Mouse (Mus musculus): ENCODE measurements around the gene Olfr1373. TPM values are rescaled to one million over a fixed set of nuclear protein-coding genes. Genes with fewer than 3 reads are reported as not detected.

Olfr1373 gene
- total RNA-seq, 2 experiments from 2014 or later: not detected

GRCm38 (mm10) chr11:52106037-52106436 is 39.3 kb downstream of the Olfr1373 start:
- DNase-seq: no peak

GRCm38 (mm10) chr11:52105503-52105902 is 39.8 kb downstream of the Olfr1373 start:
- no peak for DNase-seq

DNA sequence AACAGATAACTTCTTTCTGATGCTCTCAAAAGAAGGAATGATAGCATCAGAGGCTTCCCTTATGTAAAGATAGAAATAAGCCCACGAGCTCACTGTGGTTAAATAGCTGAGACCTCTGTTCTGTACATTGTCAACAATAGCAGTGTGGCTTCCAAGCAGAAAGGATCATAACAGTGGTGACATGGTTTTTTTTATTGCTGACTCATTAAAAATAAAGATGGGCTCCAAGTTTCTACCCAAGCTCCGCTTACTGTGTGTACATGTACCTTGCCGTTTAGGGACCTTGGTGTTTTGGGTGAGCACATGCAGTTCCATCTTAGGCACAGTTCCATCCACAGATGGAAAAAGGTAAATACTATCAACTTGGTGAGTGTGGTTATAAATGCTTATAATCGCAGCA is 42.4 kb downstream of the Olfr1373 start:
- no peak for DNase-seq

GRCm38 (mm10) chr11:52099771-52100219 is 45.5 kb downstream of the Olfr1373 start:
- no peak for DNase-seq

DNA sequence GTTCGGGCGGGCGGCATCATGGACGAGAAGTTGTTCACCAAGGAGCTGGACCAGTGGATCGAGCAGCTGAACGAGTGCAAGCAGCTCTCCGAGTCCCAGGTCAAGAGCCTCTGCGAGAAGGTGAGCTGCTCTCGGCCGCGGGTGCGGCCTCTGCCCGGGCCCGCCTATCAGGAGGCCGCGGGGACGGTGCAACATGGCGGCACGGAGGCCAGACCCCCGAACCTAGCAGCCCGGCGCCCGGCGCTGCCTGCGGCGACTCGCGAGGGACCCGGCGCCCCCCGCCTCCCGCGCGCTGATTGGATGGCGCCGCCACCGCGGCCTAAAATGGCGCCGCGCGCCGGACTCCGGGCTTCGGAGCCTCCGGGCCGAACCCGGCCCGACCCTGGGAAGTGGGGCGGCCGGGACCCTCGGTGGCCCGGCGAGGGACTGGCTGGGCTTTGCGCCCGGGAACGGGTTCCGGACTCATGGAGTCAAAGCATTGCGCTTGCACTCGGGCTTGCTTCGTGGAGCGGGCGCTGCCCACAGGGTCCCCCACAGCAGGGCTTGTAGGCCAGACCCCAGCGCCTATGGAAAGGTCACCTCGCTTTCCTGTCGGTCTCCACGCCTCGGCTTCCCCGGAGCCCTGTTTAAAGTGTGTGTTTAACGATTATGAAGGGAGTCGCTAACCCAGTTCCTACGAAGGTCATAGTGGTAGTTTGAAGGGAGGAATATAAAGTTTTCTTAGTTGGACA is 46.1 kb downstream of the Olfr1373 start:
- peak; percentile 86 for DNase-seq

DNA sequence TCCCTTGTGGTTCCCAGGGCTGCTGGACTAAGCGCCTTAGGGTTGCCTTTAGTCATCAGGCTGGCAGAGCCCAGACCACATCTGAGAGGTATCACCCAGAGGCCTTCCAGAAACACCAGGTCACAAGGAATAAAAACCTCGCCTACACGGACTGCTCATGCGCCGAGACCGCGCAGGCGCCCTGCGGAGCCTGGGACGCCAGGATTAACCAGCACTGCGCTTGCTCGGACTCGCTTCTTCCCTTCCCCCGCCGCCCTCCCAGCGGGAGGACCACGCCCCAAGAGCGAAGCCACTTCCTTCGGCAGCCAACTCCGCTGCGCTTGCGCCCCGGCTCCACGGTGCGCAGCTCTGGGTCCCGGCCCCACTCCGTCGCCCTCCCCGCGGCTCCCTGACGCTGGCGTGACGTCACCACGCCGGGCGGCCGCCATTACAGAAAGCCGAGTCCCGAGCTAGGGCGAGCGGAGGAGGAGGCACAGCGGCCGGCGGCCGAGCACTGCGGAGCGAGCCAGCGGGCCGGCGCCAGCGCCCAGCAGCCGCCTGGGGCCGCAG is 46.9 kb downstream of the Olfr1373 start, which contains the start of gene Ppp2ca:
TSS of gene Ppp2ca (plus strand) at position 284 of the 549 bp plus-strand sequence.
- DNase-seq: peak; percentile 98

GRCm38 (mm10) chr11:52097596-52097995 is 47.7 kb downstream of the Olfr1373 start:
- no peak for DNase-seq

DNA sequence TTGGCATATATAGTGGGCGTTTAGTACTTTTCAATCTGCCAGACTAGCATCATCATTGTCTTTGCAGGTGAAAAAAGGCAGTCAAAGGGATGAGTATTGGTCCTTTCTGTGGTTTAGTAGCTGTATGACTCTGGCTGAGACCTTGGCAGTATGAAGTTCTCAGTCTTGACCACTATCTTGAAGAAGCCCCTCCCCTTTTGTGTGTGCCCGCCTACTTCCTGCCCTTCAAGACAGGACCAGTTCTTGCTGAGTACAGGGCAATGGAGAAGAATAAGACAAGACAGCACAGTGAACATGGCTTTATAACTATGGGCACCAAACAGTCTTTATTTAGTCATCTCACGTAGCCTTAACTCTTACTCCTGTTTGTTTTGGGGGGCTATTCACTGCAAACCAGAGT is 48.3 kb downstream of the Olfr1373 start:
- no peak for DNase-seq

Small RNA genes lying within 50 kb of the gene (microRNA-seq; reads per million reads assigned to microRNA genes)
- gene Gm24157 (0 reads per million in 2 experiments), gene Mir3061 (5.2 to 8.8 reads per million in 2 experiments)

Other genes starting within 250 kb of the Olfr1373 start
- 10 to 100 TPM; 25.4 to 30.7 TPM for gene Cdkn2aipnl, start 177.9 kb downstream of the Olfr1373 start, total RNA-seq (2021)
- gene Ube2b, start 144.8 kb downstream of the Olfr1373 start, total RNA-seq (2021): 100 to 1,000 TPM; 137 to 153 TPM
- gene Cdkl3, start 141.3 kb downstream of the Olfr1373 start, total RNA-seq (2021): 10 to 100 TPM in 1 of 2 experiments, 1 to 10 TPM in 1; 9.1 to 11.7 TPM
- 10 to 100 TPM; 86.3 to 87.2 TPM for gene Ppp2ca, start 46.8 kb downstream of the Olfr1373 start, total RNA-seq (2021)
- gene Olfr1371, start 68.5 kb upstream of the Olfr1373 start, total RNA-seq (2021): not detected
- 100 to 1,000 TPM; 239 to 250 TPM for gene Skp1a, start 86.5 kb upstream of the Olfr1373 start, total RNA-seq (2021)
- gene Tcf7, start 137.5 kb upstream of the Olfr1373 start, total RNA-seq (2021): 1 to 10 TPM; 2.8 to 3.8 TPM
- 100 to 1,000 TPM; 785 to 812 TPM for gene Vdac1, start 215.3 kb upstream of the Olfr1373 start, total RNA-seq (2021)

Data from heart, postnatal 4 days (tissue).